Mouse (Mus musculus) spleen, postnatal 4 days (tissue): ENCODE measurements at regions not wholly inside any gene's neighbourhood (a gene's known extent, or its start where the extent isn't known, plus 50 kb on each side); places are given as distances from the start of the nearest gene placed in this dataset.
"Not testable (repeated sequence)": the region's sequence is repeated elsewhere in the genome, so short reads cannot be mapped to it uniquely, and the experiment has no call there.

Source experiments
- DNase-seq, 2 experiments: peaks; one replicate each; pipeline ENCODE4 v3.0.0; 2022; ENCODE audit warnings: low spot score in 2 of 2

GRCm38 (mm10) chr9:43857988-43858387 lies 114.2 kb downstream of the Nectin1 start:
- DNase-seq = no peak

- no peak for DNase-seq
These were observed 115.0 kb downstream of the Nectin1 start for GRCm38 (mm10) chr9:43858761-43859160.

GRCm38 (mm10) chr9:43860264-43860663 lies 116.5 kb downstream of the Nectin1 start:
- no peak for DNase-seq

- no peak for DNase-seq
These were observed 117.6 kb downstream of the Nectin1 start for GRCm38 (mm10) chr9:43861375-43861774.

- not testable (repeated sequence) for DNase-seq
These were observed 118.2 kb downstream of the Nectin1 start for GRCm38 (mm10) chr9:43862034-43862433.

- DNase-seq = no peak
These were observed 120.0 kb downstream of the Nectin1 start for GRCm38 (mm10) chr9:43863609-43864397.

- no peak for DNase-seq
These were observed 123.0 kb downstream of the Nectin1 start for GRCm38 (mm10) chr9:43866802-43867201.

GRCm38 (mm10) chr9:43873841-43874240 lies 130.1 kb downstream of the Nectin1 start:
- no peak for DNase-seq

GRCm38 (mm10) chr9:43874332-43874731 lies 130.5 kb downstream of the Nectin1 start:
- no peak for DNase-seq

GRCm38 (mm10) chr9:43879220-43879968 lies 135.6 kb downstream of the Nectin1 start:
- no peak for DNase-seq

GRCm38 (mm10) chr9:43879969-43880396 lies 136.2 kb downstream of the Nectin1 start:
- peak in 1 of 2 experiments; percentile 50 for DNase-seq

- DNase-seq = no peak
These were observed 149.3 kb downstream of the Nectin1 start for GRCm38 (mm10) chr9:43893086-43893485.

GRCm38 (mm10) chr9:43899239-43899638 lies 143.9 kb upstream of the Thy1 start:
- DNase-seq = no peak

- no peak for DNase-seq
These were observed 134.9 kb upstream of the Thy1 start for GRCm38 (mm10) chr9:43908325-43908724.

GRCm38 (mm10) chr9:43915015-43915414 lies 128.2 kb upstream of the Thy1 start:
- DNase-seq = no peak

GRCm38 (mm10) chr9:43917467-43917866 lies 125.7 kb upstream of the Thy1 start:
- no peak for DNase-seq

- DNase-seq = no peak
These were observed 124.2 kb upstream of the Thy1 start for GRCm38 (mm10) chr9:43919010-43919409.

GRCm38 (mm10) chr9:43920053-43920754 lies 123.0 kb upstream of the Thy1 start:
- peak; percentile 28 to 85 for DNase-seq

- no peak for DNase-seq
These were observed 121.0 kb upstream of the Thy1 start for GRCm38 (mm10) chr9:43922231-43922630.

- no peak for DNase-seq
These were observed 120.1 kb upstream of the Thy1 start for GRCm38 (mm10) chr9:43923088-43923487.

- DNase-seq = no peak
These were observed 118.4 kb upstream of the Thy1 start for GRCm38 (mm10) chr9:43924795-43925194.

GRCm38 (mm10) chr9:43929312-43930036 lies 113.7 kb upstream of the Thy1 start:
- no peak for DNase-seq
